Mouse (Mus musculus) embryonic facial prominence, embryonic 14.5 days (tissue): Measurements from ENCODE around the gene Gfy. TPM values are rescaled to one million over a fixed set of nuclear protein-coding genes. Genes with fewer than 3 reads are reported as not detected.

Source experiments
- ATAC-seq: fragments of 200-750 bp; cut with Nextera tagmentation; 2 replicates; pipeline ENCODE4 v1.8.0; 2017; ENCODE audit warnings: low read depth, moderate number of reproducible peaks, moderate TSS enrichment
- DNase-seq: peaks from one replicate; pipeline ENCODE4 v3.0.0-alpha.2; 2015; ENCODE audit warnings: low spot score
- H3K27ac ChIP-seq: fragments of 300-500 bp; sonication (generic); replicated peaks from 2 replicates; pipeline ENCODE4 v1.5.1; 2014; ENCODE audit warnings: low read depth, mild to moderate bottlenecking, low read length, moderate library complexity
- H3K27me3 ChIP-seq: fragments of 300-500 bp; sonication (generic); replicated peaks from 2 replicates; pipeline ENCODE4 v1.6.1; 2014; ENCODE audit warnings: low read length; ENCODE audit not compliant: control insufficient read depth, insufficient read depth
- H3K36me3 ChIP-seq: fragments of 300-500 bp; sonication (generic); 2 replicates; pipeline ENCODE4 v1.6.1; 2014; ENCODE audit warnings: low read length, mixed read lengths; ENCODE audit not compliant: control insufficient read depth, insufficient read depth
- H3K4me1 ChIP-seq: fragments of 300-500 bp; sonication (generic); 2 replicates; pipeline ENCODE4 v1.6.1; 2014; ENCODE audit warnings: antibody characterized with exemption, low read length; ENCODE audit not compliant: control insufficient read depth, insufficient read depth
- H3K4me2 ChIP-seq: fragments of 300-500 bp; sonication (generic); 2 replicates; pipeline ENCODE4 v1.6.1; 2014; ENCODE audit warnings: low read depth, mild to moderate bottlenecking, low read length, moderate library complexity, mixed read lengths
- H3K4me3 ChIP-seq: fragments of 300-500 bp; sonication (generic); 2 replicates; pipeline ENCODE4 v1.5.1; 2014; ENCODE audit warnings: low read depth, mild to moderate bottlenecking, low read length
- H3K9ac ChIP-seq: fragments of 300-500 bp; sonication (generic); 2 replicates; pipeline ENCODE4 v1.6.1; 2014; ENCODE audit warnings: low read depth, mild to moderate bottlenecking, low read length, moderate library complexity, mixed read lengths
- H3K9me3 ChIP-seq: fragments of 300-500 bp; sonication (generic); 2 replicates; pipeline ENCODE4 v1.6.1; 2016; ENCODE audit warnings: low read length; ENCODE audit not compliant: control insufficient read depth
- WGBS: fragments of 180-500 bp; shearing (Covaris S2); extraction: QIAGEN DNeasy Blood & Tissue Kit; methylation state at CpG from one replicate; pipeline ENCODE4 v1.1.7; 2014; 5-methylcytosine and 5-hydroxymethylcytosine counted together
- polyA plus RNA-seq: library from polyadenylated mRNA; unstranded; fragments of >200 nt; fragmentation: Nextera tagmentation; extraction: Ambion mirVana; gene quantifications from 2 replicates; pipeline ENCODE4 v1.2.1, GENCODE M21; 2014

Gene Gfy
- polyA plus RNA-seq, 1 experiment from 2014 or later, result 5.8 TPM

DNA sequence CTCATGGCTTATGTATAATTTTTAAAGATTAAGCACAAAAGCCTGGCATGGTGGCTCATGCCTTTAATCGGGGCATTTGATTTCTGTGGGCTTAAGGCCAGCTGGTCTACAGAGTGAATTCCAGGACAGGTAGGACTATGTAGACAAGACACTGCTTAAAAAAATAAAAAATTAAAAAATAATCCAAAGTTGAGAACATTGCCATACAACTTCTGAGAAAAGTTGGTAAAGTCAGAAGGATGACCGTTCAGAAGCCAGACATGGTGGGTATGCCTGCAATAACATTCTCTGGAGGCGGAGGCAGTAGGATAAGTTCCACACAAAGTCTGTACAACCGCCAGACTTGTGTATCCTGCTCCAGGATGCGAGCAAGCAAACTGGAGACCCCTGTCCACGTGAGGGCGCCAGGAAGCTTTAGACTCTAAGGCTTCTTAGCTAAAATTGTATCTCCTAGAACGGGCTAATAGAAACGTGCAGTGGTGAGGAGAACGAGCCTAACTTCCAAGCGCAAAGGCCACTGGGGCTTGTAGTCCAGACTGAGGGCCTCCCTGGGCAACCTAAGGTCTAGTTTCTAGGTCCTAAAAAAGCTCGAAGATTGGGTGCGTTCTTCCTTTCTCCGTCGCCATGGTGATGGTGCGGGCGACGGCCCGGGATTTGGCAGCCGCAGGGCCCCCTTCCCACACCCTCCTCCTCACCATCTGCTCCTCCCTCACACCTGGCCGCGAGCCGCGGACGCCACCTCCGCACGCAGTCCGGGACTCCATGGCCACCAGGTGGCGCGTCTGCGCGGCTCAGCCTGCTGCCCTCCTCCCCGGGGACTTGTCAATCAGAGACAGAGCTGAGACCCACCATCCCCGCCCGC is 17.5 kb downstream of the Gfy start:
- Histone ChIP-seq H3K9ac (peak overlapping the region; percentile 43; the same call in 1 of the 2 replicates), H3K9me3 (no peaks in the 10 kb centered on the region), H3K4me2 (peak overlapping the region; percentile 78), H3K4me3 (peak overlapping the region; percentile 41), H3K27ac (peak overlapping the region; percentile 34; the same call in 1 of the 2 replicates), H3K4me1 (0 out of 2 replicates have a peak, but pooled peaks cover 4% of the 10 kb centered on the region), H3K27me3 (peaks cover 46% of the 10 kb centered on the region), H3K36me3 (peaks cover 37% of the 10 kb centered on the region; the same call in 1 of the 2 replicates)
- WGBS, result 6% methylated on average over 29 of the region's 35 CpGs
- DNase-seq (peak; percentile 98), ATAC-seq (peak; percentile 95)

DNA sequence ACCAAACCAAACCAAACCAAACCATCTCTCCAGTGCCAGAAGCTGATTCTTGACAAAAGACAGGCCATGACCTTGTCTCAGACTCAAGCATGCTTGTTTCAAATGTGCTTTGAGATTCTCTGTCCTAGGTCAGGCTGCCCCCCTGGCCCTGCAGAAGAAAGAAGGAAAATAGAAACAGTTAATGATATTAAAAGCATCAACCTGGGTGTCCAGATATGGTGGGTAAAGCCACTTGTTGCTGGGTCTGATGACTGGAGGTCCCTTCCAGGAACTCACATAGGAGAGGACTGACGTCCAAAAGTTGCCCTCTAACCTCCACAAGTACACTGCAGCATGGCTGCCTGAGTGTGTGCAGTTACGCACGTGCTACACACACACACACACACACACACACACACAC is 18.5 kb downstream of the Gfy start:
- Histone ChIP-seq H3K4me1 (0 out of 2 replicates have a peak, but pooled peaks cover 4% of the 10 kb centered on the region), H3K9ac (no peak overlapping the region), H3K27ac (no peak overlapping the region), H3K4me2 (no peak overlapping the region), H3K27me3 (peaks cover 36% of the 10 kb centered on the region), H3K4me3 (no peak overlapping the region), H3K36me3 (peaks cover 45% of the 10 kb centered on the region; the same call in 1 of the 2 replicates), H3K9me3 (no peaks in the 10 kb centered on the region)
- no peak for ATAC-seq
- WGBS, result 85% methylated on average over 3 of the region's 3 CpGs
- no peak for DNase-seq

DNA sequence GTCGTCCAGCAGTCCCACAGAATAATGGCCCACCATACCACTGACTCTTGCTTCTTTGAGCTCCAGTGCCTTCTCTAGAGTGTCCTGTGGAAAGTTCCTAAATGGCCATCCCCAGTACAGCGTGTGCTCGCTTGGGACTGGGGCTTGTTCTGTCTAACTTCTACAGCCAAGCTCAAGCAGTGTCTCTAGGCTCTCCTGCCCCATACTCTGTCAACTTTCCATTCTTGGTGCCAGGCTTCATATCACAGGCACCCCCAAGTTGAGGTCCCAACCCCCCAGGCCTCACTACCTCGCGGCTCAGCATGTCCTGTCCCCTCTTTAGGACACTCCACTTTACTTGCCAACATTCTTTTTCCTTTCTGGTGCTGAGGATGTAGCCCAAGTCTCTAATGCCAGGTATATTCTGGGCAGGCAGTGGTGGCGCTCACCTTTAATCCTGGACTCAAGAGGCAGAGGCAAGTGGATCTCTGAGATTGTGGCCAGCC is 19.0 kb downstream of the Gfy start:
- Histone ChIP-seq H3K27me3 (peaks cover 31% of the 10 kb centered on the region), H3K9ac (no peak overlapping the region), H3K4me1 (peaks cover 6% of the 10 kb centered on the region; the same call in 1 of the 2 replicates), H3K27ac (no peak overlapping the region), H3K4me3 (no peak overlapping the region), H3K4me2 (no peak overlapping the region), H3K9me3 (no peaks in the 10 kb centered on the region), H3K36me3 (peaks cover 45% of the 10 kb centered on the region; the same call in 1 of the 2 replicates)
- DNase-seq (no peak), ATAC-seq (no peak)
- 95% methylated on average over 6 of the region's 6 CpGs for WGBS

DNA sequence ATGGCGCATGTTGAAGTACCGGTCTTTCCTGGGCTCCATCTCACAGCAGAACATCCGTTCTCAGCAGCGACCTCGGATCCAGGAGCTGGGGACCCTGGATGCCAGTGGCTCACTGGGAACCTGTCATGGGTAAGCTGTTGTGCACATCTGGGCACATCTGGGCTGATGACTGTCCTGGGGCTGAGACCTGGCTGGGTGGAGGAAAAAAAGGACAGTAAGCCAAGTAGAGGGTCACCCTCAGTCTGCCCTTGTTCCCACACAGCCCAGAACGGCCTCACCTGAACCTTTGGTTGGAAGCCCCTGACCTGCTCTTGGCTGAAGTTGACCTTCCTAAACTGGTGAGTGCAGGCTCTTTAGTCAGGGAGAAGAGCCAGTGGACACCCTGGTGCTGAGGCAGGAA is 20.4 kb downstream of the Gfy start:
- H3K27me3 ChIP-seq, result peaks cover 17% of the 10 kb centered on the region
- H3K9ac ChIP-seq, result no peak overlapping the region
- ATAC-seq (no peak), DNase-seq (no peak)
- H3K27ac ChIP-seq, result no peak overlapping the region
- H3K36me3 ChIP-seq, result peaks cover 45% of the 10 kb centered on the region; the same call in 1 of the 2 replicates
- WGBS, result 97% methylated on average over 6 of the region's 6 CpGs
- no peak overlapping the region for H3K4me2 ChIP-seq
- H3K9me3 ChIP-seq, result no peaks in the 10 kb centered on the region
- H3K4me1 ChIP-seq, result peaks cover 9% of the 10 kb centered on the region; the same call in 1 of the 2 replicates
- H3K4me3 ChIP-seq, result no peak overlapping the region

DNA sequence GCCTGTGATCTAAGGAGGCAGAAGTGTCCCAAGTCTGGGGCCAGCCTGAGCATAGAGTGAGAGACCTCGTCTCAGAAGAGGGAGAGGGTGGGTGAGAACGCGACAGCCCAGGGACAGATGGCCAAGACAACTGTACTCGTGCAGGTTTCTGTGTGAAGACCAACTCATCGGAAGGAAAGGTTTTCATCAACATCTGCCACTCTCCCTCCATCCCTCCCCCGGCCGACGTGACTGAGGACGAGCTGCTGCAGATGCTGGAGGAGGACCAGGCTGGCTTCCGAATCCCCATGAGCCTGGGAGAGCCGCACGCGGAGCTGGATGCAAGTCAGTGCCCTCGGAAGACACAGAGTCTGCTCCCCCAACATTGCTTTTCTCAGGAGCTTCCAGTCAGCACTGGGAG is 21.9 kb downstream of the Gfy start:
- Histone ChIP-seq H3K9me3 (no peaks in the 10 kb centered on the region), H3K36me3 (peaks cover 45% of the 10 kb centered on the region; the same call in 1 of the 2 replicates), H3K4me2 (no peak overlapping the region), H3K27ac (no peak overlapping the region), H3K9ac (no peak overlapping the region), H3K4me3 (no peak overlapping the region), H3K4me1 (peaks cover 12% of the 10 kb centered on the region), H3K27me3 (peaks cover 2% of the 10 kb centered on the region; the same call in 1 of the 2 replicates)
- DNase-seq, result no peak
- ATAC-seq, result no peak
- 68% methylated on average over 14 of the region's 14 CpGs for WGBS

DNA sequence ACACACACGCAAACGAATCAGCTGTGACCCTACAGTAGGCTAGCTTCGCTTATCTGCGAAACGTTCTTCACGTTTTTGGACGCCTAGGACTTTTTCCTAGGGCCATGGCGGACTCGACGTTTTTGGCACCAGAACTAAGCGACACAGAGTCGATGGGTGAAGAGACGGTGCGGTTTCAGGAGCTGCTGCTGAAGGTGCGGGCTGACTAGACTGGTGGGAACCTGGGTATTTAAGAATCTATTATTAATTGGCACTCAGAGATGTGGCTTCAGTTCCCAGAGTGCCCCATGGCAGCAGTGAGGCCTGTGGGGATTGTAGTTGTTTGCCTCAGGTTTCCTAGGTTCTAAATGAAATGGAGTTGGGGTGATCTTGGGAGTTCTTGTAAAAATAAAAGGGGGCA is 23.2 kb downstream of the Gfy start:
- Histone ChIP-seq H3K9me3 (no peaks in the 10 kb centered on the region), H3K9ac (no peak overlapping the region), H3K36me3 (peaks cover 44% of the 10 kb centered on the region; the same call in 1 of the 2 replicates), H3K27me3 (no peaks in the 10 kb centered on the region), H3K4me1 (peaks cover 11% of the 10 kb centered on the region), H3K4me2 (no peak overlapping the region), H3K27ac (no peak overlapping the region), H3K4me3 (no peak overlapping the region)
- DNase-seq, result no peak
- no peak for ATAC-seq
- 95% methylated on average over 15 of the region's 15 CpGs for WGBS

DNA sequence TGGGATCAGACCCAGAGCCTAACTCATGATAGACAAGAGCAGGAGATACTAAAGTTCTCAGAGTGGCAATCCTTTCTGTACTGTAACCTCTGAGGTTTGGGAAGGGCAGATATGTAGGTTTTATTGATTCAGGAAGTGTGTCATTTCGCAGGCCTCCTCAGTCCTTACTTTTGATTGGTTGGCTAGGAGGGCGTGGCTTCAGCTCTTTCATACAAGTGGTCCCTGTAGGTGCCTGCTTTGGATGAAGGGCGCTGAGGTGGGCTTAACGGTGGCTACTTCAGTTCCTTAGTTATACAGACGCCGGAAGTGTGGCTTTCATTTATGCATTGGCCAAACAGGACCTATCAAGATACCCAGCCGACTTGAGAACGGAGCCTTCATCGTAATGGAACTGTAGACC is 23.8 kb downstream of the Gfy start:
- H3K27me3 ChIP-seq, result no peaks in the 10 kb centered on the region
- peak overlapping the region; percentile 70 for H3K27ac ChIP-seq
- ATAC-seq (no peak), DNase-seq (no peak)
- H3K9me3 ChIP-seq, result no peaks in the 10 kb centered on the region
- 88% methylated on average over 9 of the region's 9 CpGs for WGBS
- H3K36me3 ChIP-seq, result peaks cover 37% of the 10 kb centered on the region; the same call in 1 of the 2 replicates
- H3K4me1 ChIP-seq, result peaks cover 11% of the 10 kb centered on the region
- H3K9ac ChIP-seq, result no peak overlapping the region
- no peak overlapping the region for H3K4me3 ChIP-seq
- peak overlapping the region; percentile 86 for H3K4me2 ChIP-seq

DNA sequence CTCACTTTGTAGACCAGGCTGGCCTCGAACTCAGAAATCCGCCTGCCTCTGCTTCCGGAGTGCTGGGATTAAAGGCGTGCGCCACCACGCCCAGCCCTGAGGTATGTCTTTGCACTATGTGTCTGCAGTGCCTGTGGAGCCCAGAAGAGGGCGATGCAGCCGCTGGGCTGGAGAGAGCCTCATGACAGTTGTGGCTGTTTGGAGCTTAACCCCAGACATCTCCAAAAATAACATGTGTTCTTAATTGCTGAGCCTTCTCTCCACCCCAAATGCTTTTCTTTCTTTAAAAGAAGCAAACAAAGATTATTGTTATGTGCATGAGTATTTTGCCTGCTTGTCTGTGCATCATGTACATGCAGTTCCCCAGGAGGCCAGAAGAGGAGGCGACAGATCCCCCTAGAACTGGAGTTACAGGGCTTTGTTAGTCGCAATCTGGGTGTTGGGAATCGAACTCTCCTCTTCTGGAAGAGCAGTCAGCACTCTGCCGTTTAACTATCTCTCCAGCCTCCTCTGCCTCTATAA is 24.3 kb downstream of the Gfy start:
- Histone ChIP-seq H3K4me3 (peak overlapping the region; percentile 73), H3K9ac (peak overlapping the region; percentile 8; the same call in 1 of the 2 replicates), H3K4me1 (peaks cover 11% of the 10 kb centered on the region), H3K27ac (peak overlapping the region; percentile 70), H3K36me3 (peaks cover 33% of the 10 kb centered on the region; the same call in 1 of the 2 replicates), H3K4me2 (peak overlapping the region; percentile 86), H3K27me3 (no peaks in the 10 kb centered on the region), H3K9me3 (no peaks in the 10 kb centered on the region)
- WGBS, result 76% methylated on average over 12 of the region's 12 CpGs
- DNase-seq (peak; percentile 44), ATAC-seq (no peak; the same call in 1 of the 2 replicates)
